Mouse (Mus musculus): ENCODE measurements at regions not wholly inside any gene's neighbourhood (a gene's known extent, or its start where the extent isn't known, plus 50 kb on each side); places are given as distances from the start of the nearest gene placed in this dataset.
A peak's percentile ranks its signal among the peaks of the same experiment; 100 is the strongest.

GRCm38 (mm10) chr7:36420741-36421140, 277.2 kb upstream of the Tshz3 start:
- peak; percentile 48 for DNase-seq (ENCODE audit: low spot score)

- DNase-seq (ENCODE audit: low spot score), result peak; percentile 41
Measured at GRCm38 (mm10) chr7:36449181-36449915, 248.6 kb upstream of the Tshz3 start.

- DNase-seq (ENCODE audit: low spot score), result no peak
Measured at GRCm38 (mm10) chr7:36453816-36454215, 244.1 kb upstream of the Tshz3 start.

GRCm38 (mm10) chr7:36456080-36456479, 241.8 kb upstream of the Tshz3 start:
- DNase-seq (ENCODE audit: low spot score), result no peak

- DNase-seq (ENCODE audit: low spot score), result no peak
Measured at GRCm38 (mm10) chr7:36462422-36462833, 235.5 kb upstream of the Tshz3 start.

GRCm38 (mm10) chr7:36469386-36469785, 228.5 kb upstream of the Tshz3 start:
- DNase-seq (ENCODE audit: low spot score), result no peak

- DNase-seq (ENCODE audit: low spot score), result no peak
Measured at GRCm38 (mm10) chr7:36473532-36473931, 224.4 kb upstream of the Tshz3 start.

GRCm38 (mm10) chr7:36476434-36476833, 221.5 kb upstream of the Tshz3 start:
- no peak for DNase-seq (ENCODE audit: low spot score)

GRCm38 (mm10) chr7:36476851-36477644, 220.9 kb upstream of the Tshz3 start:
- DNase-seq (ENCODE audit: low spot score), result no peak

GRCm38 (mm10) chr7:36488155-36488554, 209.8 kb upstream of the Tshz3 start:
- DNase-seq (ENCODE audit: low spot score), result no peak

GRCm38 (mm10) chr7:36491173-36491581, 206.7 kb upstream of the Tshz3 start:
- DNase-seq (ENCODE audit: low spot score), result peak; percentile 23

- no peak for DNase-seq (ENCODE audit: low spot score)
Measured at GRCm38 (mm10) chr7:36504010-36504875, 193.7 kb upstream of the Tshz3 start.

- no peak for DNase-seq (ENCODE audit: low spot score)
Measured at GRCm38 (mm10) chr7:36507895-36508431, 190.0 kb upstream of the Tshz3 start.

GRCm38 (mm10) chr7:36513680-36514079, 184.2 kb upstream of the Tshz3 start:
- no peak for DNase-seq (ENCODE audit: low spot score)

- DNase-seq (ENCODE audit: low spot score), result no peak
Measured at GRCm38 (mm10) chr7:36516094-36516663, 181.7 kb upstream of the Tshz3 start.

GRCm38 (mm10) chr7:36519027-36519426, 178.9 kb upstream of the Tshz3 start:
- DNase-seq (ENCODE audit: low spot score), result no peak

GRCm38 (mm10) chr7:36522960-36523359, 175.0 kb upstream of the Tshz3 start:
- no peak for DNase-seq (ENCODE audit: low spot score)

GRCm38 (mm10) chr7:36526148-36526547, 171.8 kb upstream of the Tshz3 start:
- no peak for DNase-seq (ENCODE audit: low spot score)

- DNase-seq (ENCODE audit: low spot score), result no peak
Measured at GRCm38 (mm10) chr7:36526692-36527091, 171.2 kb upstream of the Tshz3 start.

- no peak for DNase-seq (ENCODE audit: low spot score)
Measured at GRCm38 (mm10) chr7:36529504-36530065, 168.3 kb upstream of the Tshz3 start.

- no peak for DNase-seq (ENCODE audit: low spot score)
Measured at GRCm38 (mm10) chr7:36531559-36531958, 166.4 kb upstream of the Tshz3 start.

All from layer of hippocampus, adult 11-12 months (tissue).